Mouse (Mus musculus) MEL (cell line): Measurements from ENCODE around the gene Tkfc. TPM values are rescaled to one million over a fixed set of nuclear protein-coding genes. Genes with fewer than 3 reads are reported as not detected.

ENCODE experiments used
- DNase-seq: peaks from one replicate; pipeline ENCODE4 v3.0.0; 2011; ENCODE audit warnings: low read depth, low spot score
- H3K27ac ChIP-seq: 2 replicates; pipeline ENCODE4 v1.5.1; 2012; ENCODE audit warnings: low read depth, mild to moderate bottlenecking, control low read depth, low read length, moderate library complexity; ENCODE audit not compliant: control insufficient read depth
- H3K27me3 ChIP-seq, 2 experiments: fragments of 150-350 bp in 1 of 2; sonication (generic) in 1 of 2; 2 replicates each; pipeline ENCODE4 v1.6.1; 2012; ENCODE audit warnings: low read length in 2 of 2, mild to moderate bottlenecking in 2 of 2, improper control_type of control experiment in 1 of 2, moderate library complexity in 1 of 2; ENCODE audit not compliant: insufficient read depth in 2 of 2, control insufficient read depth in 1 of 2
- H3K36me3 ChIP-seq, 2 experiments: 2 replicates each; pipeline ENCODE4 v1.6.1; 2012 to 2014; ENCODE audit warnings: low read length in 2 of 2, improper control_type of control experiment in 1 of 2, inconsistent platforms in 1 of 2, mild to moderate bottlenecking in 1 of 2; ENCODE audit not compliant: insufficient read depth in 2 of 2, control insufficient read depth in 1 of 2
- H3K4me1 ChIP-seq, 2 experiments: fragments of 150-350 bp in 1 of 2; sonication (generic) in 1 of 2; 2 replicates each; pipeline ENCODE4 v1.6.1; 2012; ENCODE audit warnings: low read length in 2 of 2, improper control_type of control experiment in 1 of 2, mild to moderate bottlenecking in 1 of 2; ENCODE audit not compliant: insufficient read depth in 2 of 2, control insufficient read depth in 1 of 2
- H3K4me3 ChIP-seq, 2 experiments: fragments of 150-350 bp in 1 of 2; sonication (generic) in 1 of 2; 2 replicates each; pipeline ENCODE4 v1.5.1; 2012; ENCODE audit warnings: low read depth in 2 of 2, low read length in 2 of 2, mild to moderate bottlenecking in 2 of 2, moderate library complexity in 2 of 2, control low read depth in 1 of 2, improper control_type of control experiment in 1 of 2; ENCODE audit not compliant: control insufficient read depth in 1 of 2, insufficient read depth in 1 of 2
- H3K79me2 ChIP-seq: 2 replicates; pipeline ENCODE4 v1.6.1; 2012; ENCODE audit warnings: mild to moderate bottlenecking, low read length, moderate library complexity; ENCODE audit not compliant: control insufficient read depth, poor library complexity, insufficient read depth
- H3K9ac ChIP-seq: 2 replicates; pipeline ENCODE4 v1.6.1; 2012; ENCODE audit warnings: low read depth, mild to moderate bottlenecking, control low read depth, low read length, moderate library complexity; ENCODE audit not compliant: control insufficient read depth, poor library complexity, severe bottlenecking
- H3K9me3 ChIP-seq: fragments of 150-350 bp; sonication (generic); replicated peaks from 2 replicates; pipeline ENCODE4 v1.6.1; 2012; ENCODE audit warnings: mild to moderate bottlenecking, low read length, improper control_type of control experiment, moderate library complexity; ENCODE audit not compliant: insufficient read depth
- BHLHE40 ChIP-seq: IDR thresholded peaks from 2 replicates; pipeline ENCODE4 v1.6.1; 2012; ENCODE audit warnings: low read depth, mild to moderate bottlenecking, inconsistent platforms, low read length, improper control_type of control experiment, borderline replicate concordance
- CHD1 ChIP-seq: IDR thresholded peaks from 2 replicates; pipeline ENCODE4 v1.6.1; 2012; ENCODE audit warnings: low read depth, mild to moderate bottlenecking, inconsistent platforms, low read length, improper control_type of control experiment
- CHD2 ChIP-seq: IDR thresholded peaks from 2 replicates; pipeline ENCODE4 v1.6.1; 2011; ENCODE audit warnings: low read length, improper control_type of control experiment
- CTCF ChIP-seq, 3 experiments: IDR thresholded peaks in 2 of 3; conservative IDR thresholded peaks in 1 of 3; 2 replicates each; pipeline ENCODE4 v1.5.1; 2011 to 2012; ENCODE audit warnings: low read length in 3 of 3, low read depth in 2 of 3, mild to moderate bottlenecking in 2 of 3, improper control_type of control experiment in 1 of 3, inconsistent platforms in 1 of 3, mixed read lengths in 1 of 3, moderate library complexity in 1 of 3; ENCODE audit not compliant: control insufficient read depth in 1 of 3, insufficient read depth in 1 of 3, poor library complexity in 1 of 3, severe bottlenecking in 1 of 3
- E2F4 ChIP-seq: IDR thresholded peaks from 2 replicates; pipeline ENCODE4 v1.6.1; 2011; ENCODE audit warnings: low read depth, low read length, improper control_type of control experiment, borderline replicate concordance
- ELF1 ChIP-seq: IDR thresholded peaks from 2 replicates; pipeline ENCODE4 v1.6.1; 2014; ENCODE audit warnings: low read depth, mild to moderate bottlenecking, inconsistent platforms, low read length, improper control_type of control experiment, moderate library complexity
- EP300 ChIP-seq, 2 experiments: IDR thresholded peaks; 2 replicates each; pipeline ENCODE4 v1.6.1; 2011; ENCODE audit warnings: improper control_type of control experiment in 2 of 2, low read length in 2 of 2, low read depth in 1 of 2, mild to moderate bottlenecking in 1 of 2
- ETS1 ChIP-seq: IDR thresholded peaks from 2 replicates; pipeline ENCODE4 v1.6.1; 2012; ENCODE audit warnings: low read depth, mild to moderate bottlenecking, inconsistent platforms, low read length, improper control_type of control experiment, moderate library complexity
- GABPA ChIP-seq: IDR thresholded peaks from 2 replicates; pipeline ENCODE4 v1.6.1; 2012; ENCODE audit warnings: low read depth, mild to moderate bottlenecking, inconsistent platforms, low read length, improper control_type of control experiment, moderate library complexity
- GATA1 ChIP-seq: IDR thresholded peaks from 2 replicates; pipeline ENCODE4 v1.6.1; 2011; ENCODE audit warnings: low read depth, low read length, improper control_type of control experiment
- HCFC1 ChIP-seq: IDR thresholded peaks from 2 replicates; pipeline ENCODE4 v1.6.1; 2012; ENCODE audit warnings: low read depth, mild to moderate bottlenecking, inconsistent platforms, low read length, improper control_type of control experiment, moderate library complexity
- JUND ChIP-seq: IDR thresholded peaks from 2 replicates; pipeline ENCODE4 v1.6.1; 2011; ENCODE audit warnings: low read depth, mild to moderate bottlenecking, improper control_type of control experiment, low read length
- KAT2A ChIP-seq: conservative IDR thresholded peaks from 2 replicates; pipeline ENCODE4 v1.6.1; 2012; ENCODE audit warnings: low read depth, low read length, improper control_type of control experiment, inconsistent platforms
- MAFK ChIP-seq: IDR thresholded peaks from 2 replicates; pipeline ENCODE4 v1.6.1; 2011; ENCODE audit warnings: low read depth, mild to moderate bottlenecking, low read length, improper control_type of control experiment, borderline replicate concordance
- MAZ ChIP-seq: IDR thresholded peaks from 2 replicates; pipeline ENCODE4 v1.6.1; 2012; ENCODE audit warnings: low read depth, mild to moderate bottlenecking, inconsistent platforms, low read length, improper control_type of control experiment
- MEF2A ChIP-seq: IDR thresholded peaks from 2 replicates; pipeline ENCODE4 v1.6.1; 2014; ENCODE audit warnings: low read depth, mild to moderate bottlenecking, inconsistent platforms, low read length, improper control_type of control experiment; ENCODE audit not compliant: poor library complexity, insufficient replicate concordance, severe bottlenecking; ENCODE audit errors: extremely low read depth
- MXI1 ChIP-seq: IDR thresholded peaks from 2 replicates; pipeline ENCODE4 v1.6.1; 2011; ENCODE audit warnings: mild to moderate bottlenecking, low read depth, low read length, improper control_type of control experiment
- MYB ChIP-seq: IDR thresholded peaks from 2 replicates; pipeline ENCODE4 v1.6.1; 2011; ENCODE audit warnings: mild to moderate bottlenecking, low read depth, low read length, improper control_type of control experiment
- MYC ChIP-seq: IDR thresholded peaks from 2 replicates; pipeline ENCODE4 v1.6.1; 2011; ENCODE audit warnings: low read depth, mild to moderate bottlenecking, low read length, improper control_type of control experiment, moderate library complexity
- NELFE ChIP-seq: IDR thresholded peaks from 2 replicates; pipeline ENCODE4 v1.6.1; 2011; ENCODE audit warnings: low read depth, low read length, improper control_type of control experiment
- NRF1 ChIP-seq: IDR thresholded peaks from 2 replicates; pipeline ENCODE4 v1.6.1; 2014; ENCODE audit warnings: low read depth, mild to moderate bottlenecking, inconsistent platforms, low read length, improper control_type of control experiment, moderate library complexity; ENCODE audit not compliant: poor library complexity, insufficient read depth, severe bottlenecking
- POLR2A ChIP-seq, 2 experiments: IDR thresholded peaks; 2 replicates each; pipeline ENCODE4 v1.6.1; 2011 to 2012; ENCODE audit warnings: low read length in 2 of 2, mild to moderate bottlenecking in 2 of 2, control low read depth in 1 of 2, improper control_type of control experiment in 1 of 2, low read depth in 1 of 2, moderate library complexity in 1 of 2; ENCODE audit not compliant: control insufficient read depth in 1 of 2, insufficient read depth in 1 of 2, poor library complexity in 1 of 2
- POLR2AphosphoS2 ChIP-seq: IDR thresholded peaks from 2 replicates; pipeline ENCODE4 v1.6.1; 2011; ENCODE audit warnings: low read length, improper control_type of control experiment
- POLR2AphosphoS5 ChIP-seq: IDR thresholded peaks from 2 replicates; pipeline ENCODE4 v1.6.1; 2012; ENCODE audit warnings: low read depth, borderline replicate concordance, mild to moderate bottlenecking, inconsistent platforms, low read length, moderate library complexity, mixed read lengths
- RAD21 ChIP-seq: IDR thresholded peaks from 2 replicates; pipeline ENCODE4 v1.6.1; 2011; ENCODE audit warnings: mild to moderate bottlenecking, low read depth, low read length, improper control_type of control experiment
- RCOR1 ChIP-seq: IDR thresholded peaks from 2 replicates; pipeline ENCODE4 v1.6.1; 2012; ENCODE audit warnings: low read depth, mild to moderate bottlenecking, inconsistent platforms, low read length, improper control_type of control experiment
- SIN3A ChIP-seq: IDR thresholded peaks from 2 replicates; pipeline ENCODE4 v1.6.1; 2012; ENCODE audit warnings: low read length, improper control_type of control experiment, inconsistent platforms
- SMC3 ChIP-seq: IDR thresholded peaks from 2 replicates; pipeline ENCODE4 v1.6.1; 2011; ENCODE audit warnings: low read depth, low read length, improper control_type of control experiment
- TAL1 ChIP-seq: IDR thresholded peaks from 2 replicates; pipeline ENCODE4 v1.6.1; 2012; ENCODE audit warnings: mild to moderate bottlenecking, inconsistent platforms, low read length, moderate library complexity, mixed read lengths
- TBP ChIP-seq: IDR thresholded peaks from 2 replicates; pipeline ENCODE4 v1.8.0; 2011; ENCODE audit warnings: low read depth, low read length, improper control_type of control experiment
- TCF12 ChIP-seq: IDR thresholded peaks from 2 replicates; pipeline ENCODE4 v1.6.1; 2014; ENCODE audit warnings: low read depth, mild to moderate bottlenecking, inconsistent platforms, low read length, improper control_type of control experiment, moderate library complexity
- UBTF ChIP-seq: IDR thresholded peaks from 2 replicates; pipeline ENCODE4 v1.6.1; 2012; ENCODE audit warnings: low read depth, mild to moderate bottlenecking, inconsistent platforms, low read length, improper control_type of control experiment, moderate library complexity, borderline replicate concordance; ENCODE audit not compliant: insufficient read depth
- USF1 ChIP-seq: IDR thresholded peaks from 2 replicates; pipeline ENCODE4 v1.6.1; 2014; ENCODE audit warnings: low read depth, mild to moderate bottlenecking, inconsistent platforms, low read length, improper control_type of control experiment, moderate library complexity
- USF2 ChIP-seq, 2 experiments: IDR thresholded peaks; 2 replicates each; pipeline ENCODE4 v1.6.1; 2011 to 2012; ENCODE audit warnings: improper control_type of control experiment in 2 of 2, low read length in 2 of 2, borderline replicate concordance in 1 of 2, inconsistent platforms in 1 of 2, low read depth in 1 of 2, mild to moderate bottlenecking in 1 of 2; ENCODE audit not compliant: insufficient read depth in 1 of 2
- ZC3H11A ChIP-seq: IDR thresholded peaks from 2 replicates; pipeline ENCODE4 v1.6.1; 2012; ENCODE audit warnings: low read depth, mild to moderate bottlenecking, inconsistent platforms, low read length, improper control_type of control experiment
- ZMIZ1 ChIP-seq: IDR thresholded peaks from 2 replicates; pipeline ENCODE4 v1.6.1; 2012; ENCODE audit warnings: low read depth, mild to moderate bottlenecking, inconsistent platforms, low read length, improper control_type of control experiment, moderate library complexity
- ZNF384 ChIP-seq: IDR thresholded peaks from 2 replicates; pipeline ENCODE4 v1.6.1; 2012; ENCODE audit warnings: low read depth, mild to moderate bottlenecking, inconsistent platforms, low read length, improper control_type of control experiment
- polyA plus RNA-seq, 2 experiments: library from polyadenylated mRNA; stranded (reverse) in 1 of 2; unstranded in 1 of 2; fragments of >175 nt in 1 of 2; fragments of >200 nt in 1 of 2; gene quantifications; 2 replicates each; pipeline versions ENCODE4 v1.2.1 to v1.2.4; 2012; ENCODE audit warnings: low replicate concordance in 2 of 2, low read depth in 1 of 2; ENCODE audit not compliant: insufficient read length in 2 of 2, insufficient read depth in 1 of 2, missing spikeins in 1 of 2
- total RNA-seq: library from RNA; depleted of rRNA; stranded (reverse); fragments of 300-350 nt; gene quantifications from 2 replicates; pipeline ENCODE4 v1.2.3, GENCODE M21; 2012

Gene Tkfc
- total and polyA plus RNA-seq, 3 experiments: 3.6 to 12.8 TPM; not detected in 1

- Histone ChIP-seq H3K9me3 (no peaks in the 10 kb centered on the region), H3K27me3 (no peaks in the 10 kb centered on the region), H3K79me2 (peaks cover 23% of the 10 kb centered on the region), H3K4me3 (peak overlapping the region; percentile 55 to 59), H3K9ac (peak overlapping the region; percentile 85), H3K36me3 (peaks cover 4 to 22% of the 10 kb centered on the region in 2 experiments), H3K27ac (peak overlapping the region; percentile 84), H3K4me1 (peaks cover 8 to 19% of the 10 kb centered on the region in 2 experiments)
- DNase-seq: peak; percentile 94
- no peak for TF ChIP-seq POLR2AphosphoS2
- TF ChIP-seq ZMIZ1: no peak
- TF ChIP-seq RCOR1: 0 out of 2 replicates have a peak, but pooled peaks have one; percentile 32
- TF ChIP-seq MAZ: no peak; the same call in 1 of the 2 replicates
- TF ChIP-seq ETS1: peak; percentile 59; the same call in 1 of the 2 replicates
- TF ChIP-seq POLR2AphosphoS5: no peak
- TF ChIP-seq GATA1: no peak
- TF ChIP-seq RAD21: peak; percentile 75
- no peak for TF ChIP-seq EP300 (IDR thresholded peaks at IDR 0.05; ENCODE audit: low read depth in 1 of 2, low read length in 2 of 2)
- peak; percentile 77 for TF ChIP-seq HCFC1
- TF ChIP-seq TBP: peak; percentile 59
- no peak for TF ChIP-seq MYB
- no peak for TF ChIP-seq MAFK
- TF ChIP-seq BHLHE40: no peak
- peak; percentile 82 for TF ChIP-seq ZNF384
- TF ChIP-seq MXI1: no peak
- no peak for TF ChIP-seq E2F4
- TF ChIP-seq ELF1: peak; percentile 84
- no peak for TF ChIP-seq NRF1
- no peak for TF ChIP-seq CHD2
- TF ChIP-seq USF1: no peak
- TF ChIP-seq SMC3: peak; percentile 77
- TF ChIP-seq MEF2A: no peak
- peak; percentile 92 to 95 (median 92) for TF ChIP-seq CTCF (IDR thresholded peaks at IDR 0.05 in 2 of 3, conservative IDR thresholded peaks at IDR 0.05 in 1 of 3; ENCODE audit: control insufficient read depth in 1 of 3, insufficient read depth in 1 of 3, low read depth in 2 of 3, low read length in 3 of 3, poor library complexity in 1 of 3, severe bottlenecking in 1 of 3)
- TF ChIP-seq MYC: no peak; the same call in 1 of the 2 replicates
- peak; percentile 28; the same call in 1 of the 2 replicates for TF ChIP-seq NELFE
- no peak; the same call in 1 of the 2 replicates for TF ChIP-seq KAT2A
- peak in 1 of 2 experiments; percentile 56; a peak in 2 of 4 replicates for TF ChIP-seq POLR2A (IDR thresholded peaks at IDR 0.05; ENCODE audit: control insufficient read depth in 1 of 2, insufficient read depth in 1 of 2, low read depth in 1 of 2, low read length in 2 of 2, poor library complexity in 1 of 2)
- no peak for TF ChIP-seq JUND
- peak; percentile 59 for TF ChIP-seq ZC3H11A
- no peak for TF ChIP-seq USF2 (IDR thresholded peaks at IDR 0.05; ENCODE audit: borderline replicate concordance in 1 of 2, insufficient read depth in 1 of 2, low read depth in 1 of 2, low read length in 2 of 2)
- TF ChIP-seq CHD1: no peak
- no peak for TF ChIP-seq GABPA
- no peak for TF ChIP-seq TAL1
- TF ChIP-seq TCF12: no peak; the same call in 1 of the 2 replicates
- peak; percentile 80 for TF ChIP-seq SIN3A
- TF ChIP-seq UBTF: no peak
These were observed 2.7 kb downstream of the Tkfc start for GRCm38 (mm10) chr19:10602787-10603186.
